Mouse (Mus musculus) erythroblast, embryonic 14.5 days (primary cell): ENCODE measurements at regions not wholly inside any gene's neighbourhood (a gene's known extent, or its start where the extent isn't known, plus 50 kb on each side); places are given as distances from the start of the nearest gene placed in this dataset.

Experiments
- GATA1 ChIP-seq: IDR thresholded peaks from 2 replicates; pipeline ENCODE4 v1.6.1; 2012; ENCODE audit warnings: low read length, inconsistent platforms, mixed read lengths
- TAL1 ChIP-seq: IDR thresholded peaks from 3 replicates; pipeline ENCODE4 v1.6.1; 2012; ENCODE audit warnings: low read length, inconsistent platforms, mixed read lengths

GRCm38 (mm10) chr1:137947900-137948299 lies 227.6 kb downstream of the Ptprc start:
- TF ChIP-seq TAL1, result no peak
- TF ChIP-seq GATA1, result no peak
